Mouse (Mus musculus): ENCODE measurements around the gene B3gntl1.

The B3gntl1 gene

DNA sequence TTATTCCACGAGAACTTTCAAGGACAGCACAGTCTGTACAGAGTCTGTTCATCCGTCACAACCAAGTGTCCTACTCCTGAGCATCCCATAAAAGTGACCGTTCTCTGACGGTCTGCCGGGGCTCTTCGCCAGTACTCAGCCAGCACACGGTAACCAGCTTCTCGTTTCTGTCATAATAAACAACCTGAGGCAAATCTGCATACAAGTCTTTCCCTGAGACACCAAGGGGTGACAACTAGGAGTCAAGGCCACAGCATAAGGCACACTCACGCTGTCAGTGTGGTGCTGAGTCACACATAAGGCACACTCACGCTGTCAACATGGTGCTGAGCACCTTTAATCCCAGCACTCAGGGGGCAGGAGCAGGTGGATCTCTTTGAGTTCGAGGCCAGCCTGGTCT lies 22.3 kb downstream of the B3gntl1 start:
- in situ Hi-C loops (cut with MboI, MseI): loop anchor here (5.0 to 10.0 kb wide), 2 partner anchors 157 to 1846 kb away; no protein-coding TSS in a partner anchor

DNA sequence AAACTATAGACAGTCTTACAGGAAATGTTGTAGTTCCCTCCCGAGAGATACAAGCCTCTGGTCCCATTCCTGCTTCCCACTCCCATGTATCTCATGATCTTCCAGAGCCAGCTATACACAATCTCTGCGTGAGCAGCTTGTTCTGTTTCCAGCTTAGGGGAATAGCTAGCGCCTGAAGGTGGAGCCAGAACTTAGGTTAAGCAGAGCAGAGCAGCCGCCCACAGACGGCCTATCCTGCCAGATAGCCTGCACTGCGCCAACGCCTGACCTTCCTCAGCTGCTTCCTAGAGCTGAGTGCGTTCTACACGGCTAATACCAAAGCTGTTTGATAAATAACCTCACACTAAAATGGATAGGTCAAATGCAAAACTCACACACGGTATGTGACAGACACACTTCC lies 23.1 kb downstream of the B3gntl1 start:
- in situ Hi-C loops (cut with MboI, MseI): loop anchor here (5.0 to 10.0 kb wide), 2 partner anchors 157 to 1845 kb away; no protein-coding TSS in a partner anchor

DNA sequence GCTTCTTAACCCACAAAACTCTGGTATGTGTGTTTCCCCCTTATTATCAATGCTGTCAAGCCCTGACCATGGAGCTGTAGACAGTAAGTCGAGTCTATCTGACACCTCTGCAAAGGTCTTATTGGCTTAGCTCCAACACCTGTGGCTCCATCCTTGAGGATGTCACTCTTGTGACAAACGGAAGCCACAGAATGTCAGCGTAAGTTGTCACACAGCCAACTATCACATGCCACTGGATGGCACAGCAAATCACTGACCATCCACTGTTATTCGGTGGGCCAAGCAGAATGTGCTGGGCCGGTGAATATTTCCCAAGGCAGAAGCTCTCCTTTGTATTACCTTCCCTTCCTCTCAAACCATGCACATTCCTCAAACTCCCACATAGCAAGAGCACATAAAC lies 24.8 kb downstream of the B3gntl1 start:
- in situ Hi-C loops (cut with MboI, MseI): no loop called here

DNA sequence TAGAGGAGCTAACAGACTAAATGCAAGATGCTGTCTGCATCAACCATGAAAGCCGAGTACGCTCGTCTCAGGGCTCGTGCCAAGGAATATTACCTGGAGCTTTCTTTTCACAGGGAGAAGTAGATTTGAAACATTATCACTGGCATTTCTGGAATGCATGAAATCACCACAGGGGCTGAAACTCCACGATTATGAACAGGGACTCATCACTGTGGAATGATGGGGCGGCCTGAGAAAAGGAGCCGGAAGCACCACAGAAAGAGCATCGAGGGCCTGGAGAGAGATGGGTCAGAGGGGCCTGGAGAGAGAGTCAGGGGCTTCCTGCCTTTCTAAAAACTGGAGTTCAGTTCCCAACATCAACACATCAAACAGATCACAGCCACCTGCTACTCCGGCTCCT lies 25.6 kb downstream of the B3gntl1 start:
- in situ Hi-C loops (cut with MboI, MseI): no loop called here

DNA sequence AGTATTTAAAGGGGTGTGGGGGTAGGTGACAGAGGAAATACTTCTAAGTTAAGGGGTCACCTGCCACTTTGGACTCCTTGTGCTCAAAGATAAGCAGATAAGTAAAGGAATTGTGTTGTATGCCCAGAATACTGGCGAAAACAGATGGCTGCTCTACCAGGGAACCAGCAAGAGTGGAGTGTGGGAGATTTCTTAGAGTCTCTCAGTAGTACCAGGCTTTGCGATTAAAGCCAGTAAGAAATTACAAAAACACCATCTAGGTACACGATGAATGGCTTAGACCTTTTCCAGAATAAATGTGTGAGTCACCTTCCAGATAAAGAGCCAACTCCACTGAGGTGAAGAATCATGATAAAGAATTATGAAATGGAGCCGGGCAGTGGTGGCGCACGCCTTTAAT lies 27.6 kb downstream of the B3gntl1 start:
- in situ Hi-C loops (cut with MboI, MseI): no loop called here

DNA sequence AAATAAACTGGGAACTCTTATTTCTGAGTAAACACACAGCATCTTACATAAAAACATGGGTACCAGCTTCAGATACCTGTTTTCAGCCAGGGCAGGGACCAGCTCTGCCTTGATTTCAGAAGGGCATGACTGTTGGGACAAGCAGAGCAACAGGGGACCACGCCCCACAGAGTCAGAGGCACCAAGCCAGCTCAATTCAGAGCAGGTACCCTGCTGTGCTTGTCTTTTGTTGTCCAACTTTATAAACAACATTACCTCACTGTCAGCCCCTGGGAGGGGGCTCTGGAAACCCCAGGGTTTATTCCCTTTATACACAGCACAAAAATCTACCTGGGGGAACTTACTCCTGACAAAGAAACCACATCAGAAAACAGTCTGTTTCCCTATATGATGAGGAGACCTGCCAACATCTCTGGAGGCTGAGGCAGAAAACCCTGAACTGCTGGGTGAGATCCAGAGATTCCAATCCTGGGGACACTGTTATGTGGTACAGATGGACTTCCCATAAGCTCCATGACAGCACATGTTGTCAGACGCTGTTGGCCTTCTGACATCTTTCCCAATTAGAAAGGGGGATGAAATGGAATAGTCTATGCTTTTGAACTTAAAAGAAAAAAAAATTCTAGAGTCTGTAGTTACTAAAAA lies 31.3 kb downstream of the B3gntl1 start:
- in situ Hi-C loops (cut with MboI, MseI): loop anchor here in 1 of 2 experiments (5.0 kb wide), 1 partner anchor 166 kb away; no protein-coding TSS in a partner anchor

DNA sequence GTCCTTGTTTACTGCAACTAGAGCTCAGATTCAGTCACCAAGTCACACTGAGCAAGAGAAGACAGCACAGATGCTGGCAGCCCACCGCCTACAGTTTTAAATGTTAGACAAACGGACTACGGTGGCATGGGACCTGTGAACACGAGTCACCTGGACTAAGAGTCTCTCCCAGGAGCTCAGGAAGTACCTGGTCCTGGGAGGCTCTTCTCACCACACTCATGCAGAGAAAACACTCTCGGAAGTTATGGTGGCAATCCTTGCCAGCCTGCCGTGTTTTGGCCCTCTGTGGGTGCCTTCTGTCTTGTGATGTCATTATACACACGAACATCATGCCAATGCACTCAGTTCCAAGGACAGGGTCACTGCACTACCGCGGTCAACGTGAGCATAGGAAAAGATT lies 36.3 kb downstream of the B3gntl1 start:
- in situ Hi-C loops (cut with MboI, MseI): no loop called here

DNA sequence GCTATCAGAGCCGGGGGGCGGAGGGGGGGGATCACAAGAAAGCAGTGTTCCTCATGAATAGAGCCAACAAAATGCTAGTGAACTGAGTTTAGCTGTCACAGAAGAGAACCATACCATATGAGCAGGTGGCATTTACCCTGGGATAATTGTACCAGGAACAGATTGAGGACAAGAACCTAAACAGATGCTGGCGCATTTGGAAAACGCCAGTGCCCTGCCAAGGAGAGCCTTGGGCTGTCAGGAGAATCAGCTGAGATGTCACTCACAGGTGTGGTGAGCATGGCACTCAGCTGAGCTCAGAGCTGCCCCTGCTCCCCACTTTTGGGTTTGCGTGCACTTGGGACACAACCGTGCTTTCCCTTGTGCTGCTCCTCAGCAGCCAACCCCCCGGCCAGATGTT lies 41.5 kb downstream of the B3gntl1 start:
- in situ Hi-C loops (cut with MboI, MseI): no loop called here

DNA sequence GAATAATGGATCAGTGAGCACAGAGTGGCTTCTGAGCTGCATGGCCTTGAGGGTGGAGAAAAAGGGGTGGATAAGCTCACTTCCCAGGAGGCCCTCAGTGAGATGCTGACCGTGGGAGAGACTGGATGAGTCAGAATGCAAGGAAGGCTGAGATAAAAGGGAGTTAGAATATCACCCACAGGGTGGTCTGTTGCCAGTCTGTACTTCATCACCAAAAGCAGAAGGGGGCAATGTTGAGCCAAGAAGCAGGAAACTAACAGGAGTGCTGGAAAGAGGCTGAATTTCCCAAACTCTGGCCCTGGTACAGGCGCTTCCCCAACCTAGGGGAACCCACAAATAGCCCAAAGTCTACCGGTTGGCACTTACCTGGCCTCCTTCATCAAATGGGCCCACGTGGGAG lies 42.5 kb downstream of the B3gntl1 start:
- in situ Hi-C loops (cut with MboI, MseI): no loop called here

DNA sequence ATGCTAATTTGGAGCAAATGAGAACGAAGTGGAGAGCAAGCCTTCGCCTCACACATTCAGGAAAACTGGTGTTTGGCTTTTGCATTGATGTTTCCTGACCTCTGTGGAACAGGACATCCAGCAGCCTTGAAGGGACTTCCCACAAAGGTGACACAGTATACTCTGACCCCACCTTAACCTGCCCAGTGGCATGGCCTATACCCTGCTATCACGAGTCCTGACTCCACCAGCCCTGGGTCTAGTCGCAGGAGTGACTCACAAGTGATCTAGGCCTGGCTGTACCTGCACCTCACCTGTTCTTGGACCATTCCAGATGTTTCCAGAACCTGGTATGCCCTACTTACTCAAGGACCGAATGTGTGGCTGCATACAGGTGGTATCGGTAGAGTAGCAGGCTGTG lies 43.4 kb downstream of the B3gntl1 start:
- in situ Hi-C loops (cut with MboI, MseI): no loop called here

DNA sequence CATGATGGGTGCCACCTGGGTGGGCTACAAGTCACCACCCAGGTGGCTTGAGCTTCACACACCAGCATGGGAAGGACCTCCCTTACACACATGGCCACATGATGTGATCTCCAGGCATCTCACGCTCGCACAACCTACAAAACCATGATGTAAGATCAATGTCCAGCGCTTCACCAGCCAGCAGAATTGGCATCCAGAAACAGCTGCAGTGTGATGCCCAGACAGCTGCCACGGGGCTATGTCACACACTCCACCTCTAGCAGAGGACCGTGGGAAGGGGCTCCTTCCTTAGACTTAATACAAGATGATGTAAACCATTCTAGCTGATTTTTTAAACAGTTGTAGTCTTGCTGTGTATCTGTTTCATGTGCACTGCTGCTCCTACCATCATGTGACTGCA lies 45.4 kb downstream of the B3gntl1 start:
- in situ Hi-C loops (cut with MboI, MseI): no loop called here

DNA sequence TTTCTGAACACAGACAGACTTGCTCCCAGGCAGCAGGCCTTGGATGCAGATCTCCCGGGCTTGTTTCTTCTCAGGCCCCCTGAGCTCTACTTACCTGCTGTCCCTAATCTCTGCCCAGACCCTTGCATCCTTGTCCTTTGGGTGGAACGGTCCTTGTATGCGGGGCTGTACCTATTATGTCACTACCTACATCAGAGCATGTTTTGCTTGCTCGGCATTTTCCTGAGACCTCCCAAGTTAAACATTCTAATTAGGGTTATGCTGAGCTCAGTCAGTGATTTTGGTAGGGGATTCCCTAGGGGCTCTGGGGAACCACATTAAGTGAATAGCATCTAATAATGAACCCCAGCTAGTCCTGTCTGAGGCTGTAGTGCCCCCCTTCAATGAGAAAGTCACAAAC lies 47.9 kb downstream of the B3gntl1 start:
- in situ Hi-C loops (cut with MboI, MseI): no loop called here

DNA sequence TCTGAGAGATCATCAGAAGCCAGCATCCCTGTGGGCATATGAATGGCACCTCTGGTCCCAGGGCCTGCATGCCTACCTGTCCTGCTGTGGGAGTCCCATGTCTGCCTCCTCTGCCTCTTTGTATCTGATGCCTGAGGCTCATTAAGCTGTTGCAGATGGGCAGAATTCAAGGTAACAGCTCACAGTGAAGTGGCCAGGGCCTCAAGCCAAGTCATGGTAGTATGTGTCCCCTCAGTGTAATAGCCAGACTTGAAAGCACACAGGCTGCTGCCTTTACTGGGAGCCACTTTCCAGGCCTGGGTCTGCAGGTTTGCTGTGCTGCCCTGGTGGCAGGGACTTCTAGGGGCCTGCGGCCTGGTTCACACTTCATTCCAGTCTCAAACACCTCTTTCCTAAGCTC lies 55.6 kb downstream of the B3gntl1 start:
- in situ Hi-C loops (cut with MboI, MseI): no loop called here

DNA sequence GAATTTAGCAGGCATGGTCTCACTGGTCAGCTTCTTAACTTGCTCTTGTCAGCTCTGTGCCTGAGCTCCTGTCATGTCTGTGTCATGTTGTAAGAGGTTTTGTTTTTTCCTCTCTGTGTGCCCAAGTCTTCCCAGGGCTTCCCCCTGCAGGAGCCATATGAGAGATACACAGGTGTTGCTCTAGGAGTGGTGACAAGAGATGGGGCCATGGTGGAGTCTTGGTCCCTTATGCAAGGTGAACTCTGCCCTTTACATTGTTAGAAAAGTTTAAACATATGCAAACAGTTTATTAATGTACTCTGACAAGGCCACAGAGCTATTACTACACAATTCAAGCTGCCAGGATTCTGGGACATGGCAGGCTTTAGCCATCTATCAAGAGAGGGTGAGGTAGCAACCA lies 56.5 kb downstream of the B3gntl1 start:
- in situ Hi-C loops (cut with MboI, MseI): no loop called here

DNA sequence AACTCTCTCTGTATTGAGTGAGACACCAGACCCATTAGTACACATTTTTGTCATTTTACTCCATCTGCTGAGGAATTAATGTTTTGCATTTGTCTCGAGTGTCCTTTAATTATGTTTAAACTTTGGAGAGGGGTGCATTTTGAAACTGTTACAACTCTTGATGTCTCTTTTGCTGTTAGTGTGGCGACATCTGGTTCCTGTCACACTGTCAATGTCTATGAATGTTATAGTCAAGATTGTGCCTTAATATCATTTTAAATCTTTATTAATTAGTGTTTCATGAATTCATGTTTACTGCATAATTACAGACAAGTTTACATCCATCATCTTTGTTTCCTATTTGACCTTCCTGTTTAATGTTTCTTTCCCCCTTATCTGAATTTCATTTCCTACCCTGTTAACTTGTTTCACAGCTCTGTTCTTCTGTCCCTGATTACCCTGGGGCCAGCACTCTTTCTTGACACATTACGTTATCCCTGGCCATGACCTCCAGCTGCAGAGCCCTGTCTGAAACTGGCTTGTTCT lies 56.9 kb downstream of the B3gntl1 start:
- in situ Hi-C loops (cut with MboI, MseI): no loop called here

DNA sequence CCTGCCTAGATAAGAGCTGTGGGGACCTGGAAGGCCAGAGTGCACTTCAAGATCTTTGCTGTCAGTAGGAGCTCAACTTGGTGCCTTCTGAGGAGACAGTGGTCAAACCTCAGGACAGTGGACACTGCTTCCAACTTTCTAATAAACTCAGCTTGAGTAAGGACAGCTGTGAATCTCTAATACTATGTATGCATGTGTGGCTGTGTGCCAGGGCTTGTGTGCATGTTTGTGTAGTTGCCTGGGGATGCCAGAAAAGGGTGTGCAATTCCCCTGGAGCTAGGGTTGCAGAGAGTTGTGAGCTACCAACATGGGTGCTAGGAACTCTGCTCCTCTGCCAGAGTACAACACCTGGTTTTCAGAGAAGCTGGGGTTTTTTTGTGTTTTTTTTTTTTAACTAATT lies 62.0 kb downstream of the B3gntl1 start:
- in situ Hi-C loops (cut with MboI, MseI): no loop called here

DNA sequence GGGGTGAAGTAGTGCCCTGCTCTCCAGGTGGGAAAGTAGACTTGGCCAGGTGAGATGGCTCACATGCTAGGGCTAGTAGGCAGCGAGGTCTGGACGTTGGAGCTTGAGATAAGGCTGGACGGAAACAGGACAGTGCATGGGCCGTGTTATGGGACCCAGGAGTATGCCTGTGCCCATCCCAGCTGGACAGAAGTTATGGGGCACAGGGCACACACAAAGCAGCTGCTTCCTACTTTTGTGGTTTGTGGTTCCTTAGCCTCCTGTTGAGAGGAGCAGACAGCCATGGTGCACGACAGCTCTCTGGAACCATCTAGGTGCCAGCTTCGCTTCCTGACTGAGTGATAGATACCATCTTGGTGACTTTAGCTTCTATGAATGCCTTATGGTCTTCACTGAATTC lies 67.3 kb downstream of the B3gntl1 start:
- in situ Hi-C loops (cut with MboI, MseI): no loop called here

DNA sequence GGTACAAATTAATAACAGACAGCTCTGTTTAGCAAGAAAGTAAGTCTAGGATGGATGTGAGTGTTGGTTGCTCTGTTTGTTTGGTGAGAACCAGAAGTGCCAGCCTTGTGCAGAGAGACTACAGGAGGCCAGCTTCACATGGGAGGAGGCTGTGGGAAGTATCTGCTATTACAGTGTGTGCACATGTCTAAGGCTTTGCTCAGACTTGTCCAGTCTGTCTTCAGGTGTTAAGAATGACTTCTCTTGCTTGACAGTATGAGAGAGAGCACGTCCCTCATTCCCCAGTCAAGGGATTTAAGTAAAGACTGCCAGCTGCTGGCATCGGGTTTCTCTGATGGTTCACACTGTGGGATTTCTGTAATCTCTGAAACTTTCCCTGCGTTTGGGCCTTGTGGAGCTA lies 71.5 kb downstream of the B3gntl1 start:
- in situ Hi-C loops (cut with MboI, MseI): no loop called here

DNA sequence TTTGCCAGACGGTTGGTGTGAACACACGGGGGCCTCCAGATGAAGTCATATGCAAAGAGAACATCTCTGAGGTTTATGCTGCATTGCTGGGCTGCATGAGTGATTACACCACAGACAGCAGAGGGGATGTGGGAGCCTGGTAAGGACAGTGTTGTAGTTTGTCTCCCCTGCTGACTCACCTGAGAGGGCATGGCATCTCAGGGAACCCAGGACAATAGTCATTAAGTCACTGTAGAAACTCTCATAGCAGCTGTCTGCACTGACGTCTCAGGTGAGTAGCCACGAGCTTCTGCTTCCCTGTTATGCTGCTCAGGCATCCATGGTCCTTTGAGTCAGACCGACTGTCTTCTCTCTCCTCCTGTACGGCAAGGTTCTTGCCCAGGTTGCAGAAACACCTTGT lies 75.7 kb downstream of the B3gntl1 start:
- in situ Hi-C loops (cut with MboI, MseI): no loop called here

DNA sequence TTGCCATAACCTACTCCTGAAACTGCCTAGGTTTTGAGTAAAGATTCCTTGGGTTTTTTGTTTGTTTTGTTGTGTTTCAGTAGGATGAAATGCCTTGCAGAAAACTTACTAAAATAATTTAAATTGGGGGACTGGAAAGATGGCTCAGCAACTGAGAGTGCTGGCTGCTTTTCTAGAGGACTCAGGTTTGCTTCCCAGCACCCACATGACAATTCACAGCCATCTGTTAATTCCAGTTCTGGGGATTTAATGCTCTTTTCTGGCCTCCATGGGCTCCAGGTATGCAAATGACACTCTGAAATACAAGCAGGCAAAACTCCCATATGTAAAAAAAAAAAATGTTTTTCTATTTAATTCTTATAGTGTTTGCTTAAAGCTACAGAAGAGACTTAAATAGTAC lies 91.1 kb downstream of the B3gntl1 start:
- in situ Hi-C loops (cut with MboI, MseI): no loop called here
